Mouse (Mus musculus) bone marrow macrophage, adult 2 months (primary cell): ENCODE measurements around the gene Baiap2l2.

Experiments used
- CTCF ChIP-seq: IDR thresholded peaks from 2 replicates; pipeline ENCODE4 v1.5.1; 2012; ENCODE audit warnings: low read depth, mild to moderate bottlenecking, low read length, moderate library complexity
- POLR2A ChIP-seq: IDR thresholded peaks from 2 replicates; pipeline ENCODE4 v1.6.1; 2012; ENCODE audit warnings: mild to moderate bottlenecking, low read depth, low read length, borderline replicate concordance

DNA sequence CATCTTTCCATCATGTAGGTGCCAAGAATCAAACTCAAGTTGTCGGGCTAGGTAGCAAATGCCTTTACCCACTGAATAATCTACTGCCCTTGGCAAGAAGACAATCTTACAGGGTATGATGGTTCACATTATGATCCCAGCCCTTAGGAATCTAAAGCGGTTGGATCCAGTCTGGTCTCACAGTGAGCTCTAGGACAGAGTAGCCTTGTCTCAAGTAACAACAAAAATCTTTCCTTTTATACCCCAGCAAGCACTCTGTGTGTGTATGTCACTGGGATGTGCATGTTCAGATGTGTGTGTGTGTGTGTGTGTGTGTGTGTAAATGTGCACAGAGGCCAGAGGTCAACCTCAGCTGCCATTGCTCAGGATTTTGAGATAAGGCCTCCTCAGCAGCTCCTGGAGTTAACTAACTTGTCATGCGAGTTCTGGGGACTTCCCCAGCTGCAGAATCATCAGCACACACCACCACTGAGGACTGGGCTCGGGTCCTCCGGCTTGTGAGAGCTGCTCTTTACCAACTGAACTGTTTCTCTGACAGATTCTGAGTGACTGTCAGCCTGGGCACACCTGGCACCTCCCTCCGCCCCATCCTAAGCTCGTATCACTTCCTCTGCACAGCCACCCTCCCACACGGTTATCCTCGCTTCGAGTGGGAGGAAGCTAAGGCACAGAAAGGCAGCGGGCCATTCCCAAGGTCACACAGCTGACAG, 37.1 kb upstream of the Baiap2l2 start:
- no peak for TF ChIP-seq POLR2A
- no peak for TF ChIP-seq CTCF
